Mouse (Mus musculus) urinary bladder, postnatal 0 days (tissue): ENCODE data around the gene Ssr3. TPM values are rescaled to one million over a fixed set of nuclear protein-coding genes. Genes with fewer than 3 reads are reported as not detected.

Experiments used
- polyA plus RNA-seq: library from polyadenylated mRNA; unstranded; fragments of >200 nt; fragmentation: Nextera tagmentation; extraction: Ambion mirVana; gene quantifications from 2 replicates; pipeline ENCODE4 v1.2.1, GENCODE M21; 2015

Ssr3 gene
- 216 and 284 TPM in 2 replicates for polyA plus RNA-seq

GRCm38 (mm10) chr3:65392421-65392817 lies at the start of gene Ssr3:
Ssr3 (minus strand) TSS chr3:65392623.

Other genes starting within 250 kb of the Ssr3 start
- 38.7 and 50.3 TPM in 2 replicates for gene Tiparp, start 135.8 kb upstream of the Ssr3 start, polyA plus RNA-seq